Mouse (Mus musculus): Measurements from ENCODE around the gene Galntl6.

GRCm38 (mm10) chr8:58244830-58245229, 667.6 kb downstream of the Galntl6 start:
- TF ChIP-seq CTCF (IDR thresholded peaks at IDR 0.05; ENCODE audit: extremely low read depth, insufficient read length, insufficient replicate concordance, low read depth, low read length): no peak
- no peak for TF ChIP-seq POLR2A (IDR thresholded peaks at IDR 0.05; ENCODE audit: low read depth, low read length)
